Mouse (Mus musculus) embryonic facial prominence, embryonic 13.5 days (tissue): ENCODE data around the gene Spg7. TPM values are rescaled to one million over a fixed set of nuclear protein-coding genes. Genes with fewer than 3 reads are reported as not detected.
"Not testable (repeated sequence)": the region's sequence is repeated elsewhere in the genome, so short reads cannot be mapped to it uniquely, and the experiment has no call there.

Experiments used
- ATAC-seq: fragments of 200-750 bp; cut with Nextera tagmentation; 2 replicates; pipeline ENCODE4 v1.8.0; 2017; ENCODE audit warnings: low read depth; ENCODE audit not compliant: insufficient number of reproducible peaks, insufficient read depth, low FRiP score, low TSS enrichment
- H3K27ac ChIP-seq: fragments of 300-500 bp; sonication (generic); 2 replicates; pipeline ENCODE4 v1.5.1; 2015; ENCODE audit warnings: moderate library complexity, mild to moderate bottlenecking, inconsistent platforms
- H3K27me3 ChIP-seq: fragments of 300-500 bp; sonication (generic); 2 replicates; pipeline ENCODE4 v1.6.1; 2015; ENCODE audit warnings: mild to moderate bottlenecking, inconsistent platforms
- H3K36me3 ChIP-seq: fragments of 300-500 bp; sonication (generic); 2 replicates; pipeline ENCODE4 v1.6.1; 2015; ENCODE audit warnings: mild to moderate bottlenecking, inconsistent platforms
- H3K4me1 ChIP-seq: fragments of 300-500 bp; sonication (generic); 2 replicates; pipeline ENCODE4 v1.6.1; 2015; ENCODE audit warnings: inconsistent platforms
- H3K4me2 ChIP-seq: fragments of 300-500 bp; sonication (generic); 2 replicates; pipeline ENCODE4 v1.6.1; 2015; ENCODE audit warnings: moderate library complexity, mild to moderate bottlenecking, inconsistent platforms
- H3K4me3 ChIP-seq: fragments of 300-500 bp; sonication (generic); 2 replicates; pipeline ENCODE4 v1.5.1; 2015; ENCODE audit warnings: mild to moderate bottlenecking, inconsistent platforms
- H3K9ac ChIP-seq: fragments of 300-500 bp; sonication (generic); 2 replicates; pipeline ENCODE4 v1.6.1; 2015; ENCODE audit warnings: mild to moderate bottlenecking, inconsistent platforms
- H3K9me3 ChIP-seq: fragments of 300-500 bp; sonication (generic); 2 replicates; pipeline ENCODE4 v1.6.1; 2016; ENCODE audit warnings: inconsistent platforms
- WGBS: fragments of 180-500 bp; shearing (Covaris S2); methylation state at CpG from one replicate; pipeline ENCODE4 v1.1.7; 2015; ENCODE audit warnings: mixed read lengths; 5-methylcytosine and 5-hydroxymethylcytosine counted together
- polyA plus RNA-seq: library from polyadenylated mRNA; unstranded; fragments of >200 nt; fragmentation: Nextera tagmentation; extraction: Ambion mirVana; gene quantifications from 2 replicates; pipeline ENCODE4 v1.2.1, GENCODE M21; 2015

Gene Spg7
- polyA plus RNA-seq, 1 experiment from 2014 or later = 47.9 TPM

DNA sequence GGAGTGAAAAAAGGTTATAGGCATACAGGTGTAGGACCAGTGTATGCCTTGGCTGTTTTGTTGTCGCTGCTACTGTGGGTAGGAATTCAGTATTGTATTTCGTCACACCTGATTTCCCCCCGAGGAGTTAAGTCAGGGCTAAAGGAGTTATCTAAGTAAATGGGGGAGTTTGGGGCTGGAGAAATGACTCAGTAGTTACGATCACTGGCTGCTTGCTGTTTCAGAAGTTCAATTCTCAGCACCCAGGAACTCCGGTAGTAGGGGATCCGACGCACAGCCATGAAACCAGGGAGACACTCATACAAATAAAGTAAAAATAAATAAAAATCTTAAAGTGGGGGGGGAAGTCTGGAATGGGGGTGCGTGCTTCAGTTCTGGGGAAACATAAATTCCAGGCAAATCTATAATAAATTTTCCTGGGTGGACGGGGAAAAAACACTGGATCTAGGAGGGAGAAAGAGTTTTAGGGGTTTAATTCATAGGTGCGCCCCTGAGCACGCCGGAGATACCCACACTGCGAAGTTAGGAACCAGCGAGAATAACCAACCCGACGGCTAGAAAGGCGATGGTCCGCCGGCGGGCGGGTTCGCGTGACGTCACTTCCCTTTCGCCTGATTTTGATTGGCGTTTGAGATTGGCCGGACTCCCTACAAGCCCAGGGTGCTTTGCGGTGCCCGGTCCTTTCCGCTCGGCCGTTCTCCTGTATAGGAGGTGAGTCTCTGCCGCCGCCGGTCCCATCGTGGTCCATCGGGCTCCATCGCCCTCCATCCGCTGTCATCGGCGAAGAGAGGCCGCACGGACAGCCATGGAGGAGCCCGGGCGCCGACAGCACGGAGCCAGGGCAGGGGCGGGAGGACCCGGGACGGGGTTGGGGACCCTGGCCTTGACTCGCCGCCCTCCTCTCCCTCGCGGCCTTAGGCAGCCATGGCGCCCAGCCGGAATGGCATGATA lies 39.3 kb downstream of the Spg7 start, which contains the start of gene Rpl13:
Rpl13 (plus strand) TSS at position 616 of the 951 bp plus-strand sequence.
- Histone ChIP-seq H3K4me2 (peak within 1 kb of the TSS; percentile 95), H3K36me3 (peaks cover 44% of the 10 kb centered on the region), H3K4me1 (peaks cover 27% of the 10 kb centered on the region), H3K4me3 (peak within 1 kb of the TSS; percentile 74), H3K27me3 (no peaks in the 10 kb centered on the region), H3K9me3 (no peaks in the 10 kb centered on the region), H3K27ac (peak within 1 kb of the TSS; percentile 95), H3K9ac (peak within 1 kb of the TSS; percentile 98)
- under 1% methylated on average over 56 of the region's 56 CpGs for WGBS
- peak; percentile 88 for ATAC-seq

DNA sequence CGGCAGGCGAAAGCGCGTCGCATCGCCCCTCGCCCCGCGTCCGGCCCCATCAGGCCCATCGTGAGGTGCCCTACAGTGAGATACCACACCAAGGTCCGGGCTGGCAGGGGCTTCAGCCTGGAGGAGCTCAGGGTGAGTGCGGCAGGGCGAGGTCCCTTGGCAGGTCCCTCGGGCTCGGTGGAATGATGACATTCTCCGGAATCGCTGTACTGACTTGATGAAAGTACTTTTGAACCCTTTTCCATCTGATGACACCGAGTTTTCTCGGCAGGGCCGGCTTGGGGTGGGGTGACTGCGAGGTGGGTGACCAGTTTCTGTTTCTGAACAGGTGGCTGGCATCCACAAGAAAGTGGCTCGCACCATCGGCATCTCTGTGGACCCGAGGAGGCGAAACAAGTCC lies 40.1 kb downstream of the Spg7 start:
- peak overlapping the region; percentile 98 for H3K9ac ChIP-seq
- not testable (repeated sequence) for H3K27me3 ChIP-seq, H3K9me3 ChIP-seq, ATAC-seq
- H3K4me3 ChIP-seq = peak overlapping the region; percentile 74
- 1% methylated on average over 26 of the region's 26 CpGs for WGBS
- H3K4me1 ChIP-seq = peaks cover 27% of the 10 kb centered on the region
- peak overlapping the region; percentile 95 for H3K4me2 ChIP-seq
- peak overlapping the region; percentile 95 for H3K27ac ChIP-seq
- peaks cover 35% of the 10 kb centered on the region for H3K36me3 ChIP-seq

DNA sequence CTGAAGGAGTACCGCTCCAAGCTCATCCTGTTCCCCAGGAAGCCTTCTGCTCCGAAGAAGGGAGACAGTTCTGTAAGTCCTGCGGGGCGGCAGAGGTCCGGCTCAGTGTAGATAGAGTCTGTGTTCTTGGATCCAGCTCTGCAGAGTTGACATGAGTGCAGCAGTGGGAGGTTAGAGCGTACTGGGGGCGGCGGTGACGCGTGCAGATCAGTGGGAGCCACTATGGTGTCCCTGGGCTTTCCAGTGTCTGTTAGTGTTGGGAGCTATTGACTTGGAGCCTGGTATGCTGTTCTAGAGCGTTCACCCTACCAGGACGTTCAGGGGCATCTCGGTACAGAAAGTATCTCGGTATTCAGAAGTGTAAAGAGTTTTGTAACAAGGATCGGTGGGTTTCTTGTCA lies 40.5 kb downstream of the Spg7 start:
- peaks cover 31% of the 10 kb centered on the region for H3K36me3 ChIP-seq
- H3K4me2 ChIP-seq = peak overlapping the region; percentile 95
- no peaks in the 10 kb centered on the region for H3K27me3 ChIP-seq
- H3K4me1 ChIP-seq = peaks cover 27% of the 10 kb centered on the region
- H3K9me3 ChIP-seq = no peaks in the 10 kb centered on the region
- peak overlapping the region; percentile 98 for H3K9ac ChIP-seq
- WGBS = 12% methylated on average over 15 of the region's 15 CpGs
- H3K27ac ChIP-seq = peak overlapping the region; percentile 95
- H3K4me3 ChIP-seq = peak overlapping the region; percentile 74
- no peak for ATAC-seq

DNA sequence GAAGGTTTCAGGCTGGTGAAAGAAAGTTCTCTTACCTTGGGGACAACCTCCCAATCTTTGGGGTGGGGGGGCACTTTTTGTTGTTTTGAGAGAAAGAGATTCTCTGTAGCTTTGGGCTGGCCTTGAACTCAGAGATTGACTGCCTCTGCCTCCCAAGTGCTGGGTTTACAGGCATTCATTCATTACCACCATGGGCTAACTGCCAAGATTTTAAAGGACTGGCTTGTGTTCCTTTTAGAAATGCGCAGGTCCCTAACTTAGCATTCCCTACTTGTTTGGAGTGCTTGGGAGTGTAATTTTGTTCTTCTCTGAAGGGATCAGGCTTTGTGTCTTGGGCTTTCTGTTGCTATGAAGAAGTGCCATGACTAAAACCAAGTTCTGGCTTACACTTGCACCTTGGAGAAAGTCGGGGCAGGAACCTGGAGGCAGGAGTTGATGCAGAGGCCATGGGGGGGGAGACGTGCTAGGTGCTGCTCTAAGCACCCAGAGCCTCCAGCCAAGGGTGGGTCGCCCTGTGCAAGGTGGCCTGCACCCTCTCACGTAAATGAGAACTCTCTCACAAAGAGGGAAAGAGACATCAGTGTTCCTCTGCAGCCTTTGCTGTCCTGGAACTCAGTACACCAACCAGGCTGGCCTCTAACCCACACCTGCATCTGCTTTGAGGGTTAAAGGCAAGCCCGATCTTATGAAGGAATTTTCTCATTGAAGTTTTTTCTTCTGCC lies 41.5 kb downstream of the Spg7 start:
- Histone ChIP-seq H3K27ac (no peak overlapping the region; the same call in 1 of the 2 replicates), H3K27me3 (no peaks in the 10 kb centered on the region), H3K36me3 (peaks cover 28% of the 10 kb centered on the region), H3K9me3 (no peaks in the 10 kb centered on the region), H3K9ac (peak overlapping the region; percentile 98), H3K4me2 (peak overlapping the region; percentile 95), H3K4me1 (peaks cover 27% of the 10 kb centered on the region), H3K4me3 (peak overlapping the region; percentile 74)
- no peak for ATAC-seq
- 85% methylated on average over 6 of the region's 6 CpGs for WGBS

DNA sequence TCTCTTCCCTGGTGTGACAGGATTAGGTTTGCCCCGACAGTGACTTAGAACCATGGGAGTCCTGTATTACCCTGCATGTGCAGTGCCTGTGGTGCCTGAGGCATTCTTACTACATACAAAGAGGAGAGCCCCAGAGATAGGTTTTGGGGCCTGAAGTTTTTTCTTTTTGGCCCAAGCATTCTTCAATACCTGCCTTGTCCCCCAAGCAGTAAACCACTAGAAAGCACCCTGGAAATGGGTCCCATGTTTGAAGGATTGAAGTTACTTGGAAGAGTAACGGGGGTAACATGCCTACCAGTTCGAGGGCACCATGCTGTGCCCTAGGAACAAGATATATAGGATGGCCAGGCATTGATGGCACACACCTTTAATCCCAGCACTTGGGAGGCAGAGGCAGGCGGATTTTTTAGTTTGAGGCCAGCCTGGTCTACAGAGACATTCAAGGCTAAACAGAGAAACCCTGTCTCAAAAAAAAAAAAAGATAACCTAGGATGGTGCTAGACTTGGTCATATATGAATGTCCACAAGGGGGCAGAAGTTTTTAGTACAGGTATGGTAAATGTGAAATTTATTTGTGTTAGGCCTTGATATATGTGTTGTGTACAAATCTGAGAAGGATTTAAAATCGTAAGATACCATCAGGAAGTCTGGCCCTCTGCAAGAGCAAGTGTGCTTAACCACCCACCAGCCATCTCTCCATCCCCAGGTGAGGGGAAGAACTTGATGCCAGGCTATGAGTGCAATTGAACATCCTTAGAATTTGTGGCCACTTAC lies 43.0 kb downstream of the Spg7 start:
- no peak overlapping the region for H3K9ac ChIP-seq
- no peak for ATAC-seq
- peaks cover 23% of the 10 kb centered on the region for H3K4me1 ChIP-seq
- H3K27me3 ChIP-seq = no peaks in the 10 kb centered on the region
- no peaks in the 10 kb centered on the region for H3K9me3 ChIP-seq
- no peak overlapping the region for H3K27ac ChIP-seq
- H3K4me3 ChIP-seq = no peak overlapping the region
- H3K4me2 ChIP-seq = no peak overlapping the region
- 63% methylated on average over 5 of the region's 5 CpGs for WGBS
- peaks cover 28% of the 10 kb centered on the region for H3K36me3 ChIP-seq

DNA sequence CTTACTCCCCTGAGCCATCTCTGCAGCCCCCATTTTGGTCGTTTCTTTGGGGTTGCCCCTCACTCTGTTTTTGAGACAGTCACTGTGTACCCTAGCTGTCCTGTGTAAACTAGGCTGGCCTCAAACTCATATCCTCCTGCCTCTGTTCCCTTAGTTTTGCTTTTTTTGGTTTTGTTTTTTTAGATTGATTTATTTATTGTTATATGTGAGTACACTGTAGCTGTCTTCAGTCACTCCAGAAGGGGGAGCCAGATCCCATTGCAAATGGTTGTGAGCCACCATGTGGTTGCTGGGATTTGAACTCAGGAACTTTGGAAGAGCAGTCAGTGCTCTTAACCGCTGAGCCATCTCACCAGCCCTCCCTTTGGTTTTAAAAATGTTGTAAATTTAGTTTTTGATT lies 43.8 kb downstream of the Spg7 start:
- Histone ChIP-seq H3K9me3 (no peaks in the 10 kb centered on the region), H3K36me3 (peaks cover 28% of the 10 kb centered on the region), H3K9ac (no peak overlapping the region), H3K4me2 (no peak overlapping the region), H3K4me3 (no peak overlapping the region), H3K27ac (no peak overlapping the region), H3K27me3 (no peaks in the 10 kb centered on the region), H3K4me1 (peaks cover 25% of the 10 kb centered on the region)
- no peak for ATAC-seq
- WGBS = 52% methylated on average over 2 of the region's 2 CpGs

DNA sequence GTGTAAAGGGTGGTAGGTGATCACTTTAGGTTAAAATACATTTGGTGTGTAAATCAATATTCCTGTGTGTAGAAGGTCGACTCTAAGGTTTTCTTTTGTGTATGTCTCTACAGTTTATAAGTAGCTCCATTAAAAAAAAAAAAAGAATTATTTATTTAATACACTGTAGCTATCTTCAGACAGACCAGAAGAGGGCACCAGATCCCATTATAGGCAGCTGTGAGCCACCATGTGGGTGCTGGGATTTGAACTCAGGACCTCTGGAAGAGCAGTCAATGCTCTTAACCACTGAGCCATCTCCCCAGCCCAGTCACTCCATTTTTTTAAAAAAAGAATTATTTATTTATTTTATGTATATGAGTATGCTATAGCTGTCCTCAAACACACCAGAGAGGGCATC lies 45.3 kb downstream of the Spg7 start:
- 65% methylated on average over 1 of the region's 1 CpGs for WGBS
- H3K4me3 ChIP-seq = no peak overlapping the region
- H3K9ac ChIP-seq = no peak overlapping the region
- H3K36me3 ChIP-seq = peaks cover 28% of the 10 kb centered on the region
- no peak overlapping the region for H3K4me2 ChIP-seq
- H3K9me3 ChIP-seq = no peaks in the 10 kb centered on the region
- no peak for ATAC-seq
- no peak overlapping the region for H3K27ac ChIP-seq
- H3K27me3 ChIP-seq = no peaks in the 10 kb centered on the region
- peaks cover 22% of the 10 kb centered on the region for H3K4me1 ChIP-seq

DNA sequence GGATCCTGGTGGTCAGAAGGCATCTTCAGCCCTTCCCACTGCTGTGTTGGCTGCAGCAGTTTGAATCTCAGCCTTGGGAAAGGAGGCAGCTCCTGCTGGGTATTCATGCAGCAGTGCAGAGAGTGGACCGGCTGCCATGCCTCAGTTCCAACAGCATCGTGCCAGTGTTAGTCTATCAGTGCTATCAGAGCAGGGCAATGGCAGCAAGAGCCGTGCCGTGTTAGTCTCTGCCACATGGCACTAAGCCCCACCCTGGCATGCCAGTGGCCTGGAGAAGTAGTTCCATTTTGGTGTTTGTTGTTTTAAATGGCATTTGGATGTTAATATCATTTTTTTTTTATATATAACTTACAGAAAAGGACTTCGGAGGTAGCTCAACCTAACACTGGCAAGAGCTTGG lies 46.2 kb downstream of the Spg7 start:
- H3K27me3 ChIP-seq = no peaks in the 10 kb centered on the region
- peaks cover 14% of the 10 kb centered on the region; the same call in 1 of the 2 replicates for H3K4me1 ChIP-seq
- H3K9ac ChIP-seq = no peak overlapping the region
- peak overlapping the region; percentile 39; the same call in 1 of the 2 replicates for H3K27ac ChIP-seq
- H3K4me2 ChIP-seq = no peak overlapping the region
- H3K36me3 ChIP-seq = peaks cover 19% of the 10 kb centered on the region
- no peak overlapping the region for H3K4me3 ChIP-seq
- no peak for ATAC-seq
- 83% methylated on average over 5 of the region's 5 CpGs for WGBS
- no peaks in the 10 kb centered on the region for H3K9me3 ChIP-seq

DNA sequence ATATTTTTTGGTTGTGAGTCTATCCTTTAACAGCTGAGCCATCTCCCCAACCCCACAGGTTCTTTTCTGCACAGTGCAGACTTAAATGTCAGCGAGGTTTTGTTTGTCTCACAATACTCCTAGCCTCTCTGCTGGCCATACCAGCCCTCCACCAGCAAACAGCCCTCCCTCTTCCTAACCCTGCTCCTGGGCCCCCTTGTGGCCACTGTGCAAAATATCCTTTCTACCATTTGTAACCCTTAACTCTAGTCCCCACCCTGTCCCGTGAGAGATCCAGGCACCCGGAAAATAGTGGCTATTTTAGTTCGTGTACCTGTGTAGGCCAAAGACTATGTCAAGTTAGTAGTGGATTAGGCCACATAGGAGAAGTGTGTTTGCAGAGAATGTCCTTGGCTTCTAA lies 47.9 kb downstream of the Spg7 start:
- H3K4me2 ChIP-seq = no peak overlapping the region
- peaks cover 8% of the 10 kb centered on the region; the same call in 1 of the 2 replicates for H3K4me1 ChIP-seq
- no peaks in the 10 kb centered on the region for H3K9me3 ChIP-seq
- H3K36me3 ChIP-seq = peaks cover 2% of the 10 kb centered on the region; the same call in 1 of the 2 replicates
- H3K27ac ChIP-seq = no peak overlapping the region
- no peak overlapping the region for H3K9ac ChIP-seq
- H3K27me3 ChIP-seq = peaks cover 2% of the 10 kb centered on the region
- ATAC-seq = no peak
- 17% methylated on average over 4 of the region's 4 CpGs for WGBS
- H3K4me3 ChIP-seq = no peak overlapping the region

DNA sequence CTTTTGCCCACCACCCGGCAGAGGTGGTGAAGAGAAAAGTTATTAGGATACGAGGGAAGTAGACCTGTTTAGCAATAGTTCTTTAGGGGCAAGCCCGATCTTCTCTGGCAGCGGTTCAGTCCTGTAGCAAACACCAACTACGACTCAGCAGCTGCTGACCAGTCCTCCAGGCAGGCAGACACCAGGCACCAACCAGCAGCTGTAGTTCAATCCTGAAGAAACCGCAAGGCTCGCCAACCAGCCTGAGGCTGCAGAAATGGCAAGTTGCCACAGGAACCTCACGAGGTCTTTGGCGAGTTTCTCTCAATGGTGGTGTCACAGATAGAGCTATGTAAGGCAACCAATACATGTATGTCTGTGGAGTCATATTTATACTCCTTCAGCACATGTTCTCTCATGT lies 50.1 kb downstream of the Spg7 start:
- no peaks in the 10 kb centered on the region for H3K9me3 ChIP-seq
- no peaks in the 10 kb centered on the region for H3K36me3 ChIP-seq
- H3K27ac ChIP-seq = no peak overlapping the region
- ATAC-seq = no peak
- H3K4me2 ChIP-seq = no peak overlapping the region
- no peak overlapping the region for H3K9ac ChIP-seq
- H3K27me3 ChIP-seq = peaks cover 24% of the 10 kb centered on the region
- WGBS = 74% methylated on average over 9 of the region's 9 CpGs
- H3K4me3 ChIP-seq = no peak overlapping the region
- H3K4me1 ChIP-seq = peaks cover 25% of the 10 kb centered on the region

DNA sequence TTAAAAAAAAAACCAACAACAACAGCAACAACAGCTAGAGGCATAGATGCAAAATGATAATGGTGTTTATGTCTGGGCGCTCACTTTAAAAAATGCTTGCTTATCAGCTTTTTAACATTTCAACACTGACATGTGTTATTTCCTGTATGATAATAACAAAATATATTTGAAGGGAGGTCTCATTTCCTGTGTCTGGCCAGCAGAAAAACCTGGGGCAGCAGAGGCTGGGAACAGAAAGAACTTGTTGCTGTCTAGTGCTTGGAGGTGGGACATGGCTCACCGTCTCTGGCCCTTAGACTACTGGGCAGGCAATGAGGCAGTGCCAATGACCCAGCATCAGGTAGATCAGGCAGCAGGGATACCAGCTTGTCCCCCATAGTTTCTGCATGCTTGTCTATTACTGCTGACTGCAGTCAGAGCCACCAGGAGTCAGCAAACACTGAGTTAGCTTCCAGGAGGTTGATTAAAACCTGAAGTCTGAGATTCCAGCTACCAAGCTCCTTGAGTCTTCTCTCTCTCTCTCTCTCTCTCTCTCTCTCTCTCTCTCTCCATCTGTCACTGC lies 51.2 kb downstream of the Spg7 start:
- Histone ChIP-seq H3K9me3 (no peaks in the 10 kb centered on the region), H3K4me3 (no peak overlapping the region), H3K4me1 (peaks cover 30% of the 10 kb centered on the region), H3K36me3 (no peaks in the 10 kb centered on the region), H3K27ac (no peak overlapping the region), H3K4me2 (no peak overlapping the region), H3K27me3 (peaks cover 35% of the 10 kb centered on the region), H3K9ac (no peak overlapping the region)
- WGBS = 59% methylated on average over 2 of the region's 2 CpGs
- no peak for ATAC-seq
